Mouse (Mus musculus) spleen, postnatal 14 days (tissue): ENCODE measurements around the gene Bdh1.
"Not testable (repeated sequence)": the region's sequence is repeated elsewhere in the genome, so short reads cannot be mapped to it uniquely, and the experiment has no call there.

Experiments
- DNase-seq, 2 experiments: peaks; one replicate each; pipeline ENCODE4 v3.0.0; 2021 to 2022; ENCODE audit warnings: low spot score in 2 of 2

The Bdh1 gene

GRCm38 (mm10) chr16:31464953-31465352 is 42.9 kb downstream of the Bdh1 start:
- DNase-seq, result no peak

- DNase-seq, result peak in 1 of 2 experiments; percentile 9
These were observed 43.5 kb downstream of the Bdh1 start for GRCm38 (mm10) chr16:31465630-31466029.

- DNase-seq, result no peak
These were observed 44.0 kb downstream of the Bdh1 start for GRCm38 (mm10) chr16:31466106-31466505.

GRCm38 (mm10) chr16:31470819-31471218 is 48.7 kb downstream of the Bdh1 start:
- DNase-seq, result not testable (repeated sequence)

GRCm38 (mm10) chr16:31471994-31472393 is 49.9 kb downstream of the Bdh1 start:
- no peak for DNase-seq

- no peak for DNase-seq
These were observed 51.1 kb downstream of the Bdh1 start for GRCm38 (mm10) chr16:31473226-31473625.

- DNase-seq, result no peak
These were observed 53.3 kb downstream of the Bdh1 start for GRCm38 (mm10) chr16:31475123-31475968.

GRCm38 (mm10) chr16:31476872-31477603 is 55.0 kb downstream of the Bdh1 start:
- no peak for DNase-seq

GRCm38 (mm10) chr16:31485336-31485735 is 63.3 kb downstream of the Bdh1 start:
- no peak for DNase-seq

GRCm38 (mm10) chr16:31487266-31487665 is 65.2 kb downstream of the Bdh1 start:
- no peak for DNase-seq

GRCm38 (mm10) chr16:31489096-31489495 is 67.0 kb downstream of the Bdh1 start:
- DNase-seq, result no peak

- DNase-seq, result no peak
These were observed 68.9 kb downstream of the Bdh1 start for GRCm38 (mm10) chr16:31490967-31491366.

- no peak for DNase-seq
These were observed 71.0 kb downstream of the Bdh1 start for GRCm38 (mm10) chr16:31492921-31493549.

GRCm38 (mm10) chr16:31493550-31493965 is 71.5 kb downstream of the Bdh1 start:
- no peak for DNase-seq

- no peak for DNase-seq
These were observed 71.9 kb downstream of the Bdh1 start for GRCm38 (mm10) chr16:31493991-31494390.

GRCm38 (mm10) chr16:31495356-31495755 is 73.3 kb downstream of the Bdh1 start:
- no peak for DNase-seq

- no peak for DNase-seq
These were observed 73.7 kb downstream of the Bdh1 start for GRCm38 (mm10) chr16:31495769-31496168.

GRCm38 (mm10) chr16:31498336-31498735 is 76.3 kb downstream of the Bdh1 start:
- no peak for DNase-seq

- DNase-seq, result no peak
These were observed 76.9 kb downstream of the Bdh1 start for GRCm38 (mm10) chr16:31499021-31499420.

- DNase-seq, result no peak
These were observed 77.7 kb downstream of the Bdh1 start for GRCm38 (mm10) chr16:31499681-31500310.

- no peak for DNase-seq
These were observed 78.5 kb downstream of the Bdh1 start for GRCm38 (mm10) chr16:31500532-31500931.
